Mouse (Mus musculus) CD4-positive, CD25-positive, alpha-beta regulatory T cell, adult 4 months (primary cell): ENCODE data around the gene Chd6. TPM values are rescaled to one million over a fixed set of nuclear protein-coding genes. Genes with fewer than 3 reads are reported as not detected.

Experiments
- ATAC-seq: one replicate; pipeline ENCODE4 v1.8.0; 2017
- polyA plus RNA-seq, 2 experiments: library from polyadenylated mRNA; unstranded; fragments of 100-300 nt; shearing (Covaris generic); gene quantifications; one replicate each; pipeline ENCODE4 v1.2.1; 2017

The Chd6 gene
- polyA plus RNA-seq, 2 experiments from 2014 or later, result 43.3 to 45.5 TPM

DNA sequence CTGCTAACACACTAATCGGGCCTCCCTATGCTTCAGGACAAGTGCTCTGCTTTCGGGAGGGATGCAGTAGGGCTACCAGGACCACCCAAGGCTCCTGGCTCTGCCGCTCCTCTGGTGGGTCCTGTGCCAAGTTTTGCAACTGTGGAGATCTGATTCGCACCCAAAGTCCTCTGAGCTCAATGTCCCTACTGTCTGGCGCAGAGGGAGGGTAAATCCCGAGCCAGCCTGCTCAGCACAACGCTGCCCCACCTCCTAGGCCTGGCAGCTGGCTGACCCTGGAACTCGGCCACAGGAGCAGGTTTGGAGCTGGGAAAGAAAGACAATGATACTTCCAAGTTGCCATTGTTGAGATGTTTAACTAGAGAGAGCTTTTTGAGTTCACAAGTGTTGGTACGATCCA, 183.7 kb downstream of the Chd6 start:
- no peak for ATAC-seq

DNA sequence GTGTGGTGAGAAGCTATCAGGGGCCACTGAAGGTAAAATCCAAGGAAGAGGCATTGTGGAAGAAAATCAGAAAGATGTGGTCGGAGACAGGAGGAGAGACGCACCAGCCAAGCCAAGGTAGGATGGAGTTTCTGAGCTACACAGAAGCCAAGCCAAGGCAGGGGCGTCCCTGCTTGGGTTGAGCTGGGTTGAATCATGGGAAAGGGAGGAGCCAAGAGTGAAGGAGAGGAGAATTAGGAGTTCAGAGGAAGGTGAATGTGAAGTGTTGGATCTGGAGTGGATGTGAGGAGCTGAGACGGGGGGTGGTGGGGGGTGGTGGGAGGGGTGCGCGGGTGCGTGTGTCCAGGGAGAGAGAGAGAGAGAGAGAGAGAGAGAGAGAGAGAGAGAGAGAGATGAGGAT, 187.6 kb downstream of the Chd6 start:
- no peak for ATAC-seq

DNA sequence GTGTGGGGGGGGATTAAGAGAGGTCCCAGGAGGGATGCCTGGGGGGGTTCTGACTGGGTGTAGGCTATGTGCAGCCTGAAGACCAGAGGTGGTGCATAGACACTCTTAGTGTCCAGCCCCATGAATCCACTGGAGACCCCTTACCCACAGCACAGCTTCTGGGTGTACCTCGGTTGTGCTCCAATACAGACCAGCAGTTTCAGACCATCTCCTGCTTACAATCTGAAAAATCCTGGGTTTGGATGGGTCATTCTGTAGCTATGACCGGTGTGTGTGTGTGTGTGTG, 190.0 kb downstream of the Chd6 start:
- ATAC-seq, result no peak

DNA sequence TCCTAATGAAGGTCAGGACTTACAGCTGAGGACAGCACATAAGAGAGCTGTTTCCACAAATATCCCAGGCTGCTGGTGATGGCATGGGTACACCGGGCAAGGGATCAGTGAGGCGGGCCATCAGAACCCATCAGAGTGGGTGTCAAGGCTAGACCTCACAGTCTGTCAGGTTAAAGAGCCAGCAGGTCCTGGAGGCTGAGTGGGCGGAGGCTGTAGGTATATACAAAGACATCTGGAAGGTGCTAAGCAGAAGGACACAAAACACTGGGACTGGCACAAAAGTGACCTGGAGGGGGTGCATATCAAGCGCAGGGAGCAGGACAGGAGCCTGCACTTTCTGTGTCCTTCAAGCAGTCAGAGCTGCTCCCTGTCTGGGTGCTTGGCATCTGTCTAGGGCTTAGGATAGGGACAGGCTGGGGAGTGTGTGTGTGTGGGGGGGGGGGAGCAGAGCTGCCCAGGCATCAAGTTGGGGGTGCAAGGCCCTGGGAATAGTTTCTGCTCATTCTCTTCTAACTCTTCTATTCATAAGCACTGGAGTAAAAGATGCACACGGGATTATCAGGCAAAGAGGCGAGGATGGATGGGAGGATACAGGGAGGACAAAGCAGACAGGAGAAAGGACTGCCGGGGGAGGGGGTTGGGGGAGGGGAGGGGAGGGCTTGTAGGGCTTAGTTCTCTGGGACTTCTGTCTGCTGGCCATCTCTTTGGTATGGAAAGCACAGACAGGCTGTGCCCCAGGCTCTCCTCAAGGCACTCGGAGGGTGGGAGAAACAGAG, 190.5 kb downstream of the Chd6 start:
- ATAC-seq, result no peak

DNA sequence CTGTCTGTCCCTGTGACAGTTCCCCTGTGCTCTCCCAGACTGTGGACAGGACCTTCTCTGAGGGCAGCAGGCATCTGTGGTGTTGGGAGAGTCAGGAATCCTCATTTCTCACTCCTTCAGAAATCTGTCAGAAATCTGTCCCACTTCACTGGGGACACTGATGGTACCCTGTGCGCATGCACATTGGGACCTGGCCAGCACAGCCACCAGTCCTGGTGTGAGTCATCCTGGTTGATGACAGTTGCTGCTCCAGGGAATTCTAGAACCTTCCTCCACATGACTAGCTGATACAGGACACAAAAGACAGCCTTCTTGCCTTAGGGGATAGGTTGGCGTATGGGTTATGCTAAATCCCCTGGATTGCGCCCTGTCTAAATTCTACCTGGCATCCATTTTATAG, 191.6 kb downstream of the Chd6 start:
- no peak for ATAC-seq

DNA sequence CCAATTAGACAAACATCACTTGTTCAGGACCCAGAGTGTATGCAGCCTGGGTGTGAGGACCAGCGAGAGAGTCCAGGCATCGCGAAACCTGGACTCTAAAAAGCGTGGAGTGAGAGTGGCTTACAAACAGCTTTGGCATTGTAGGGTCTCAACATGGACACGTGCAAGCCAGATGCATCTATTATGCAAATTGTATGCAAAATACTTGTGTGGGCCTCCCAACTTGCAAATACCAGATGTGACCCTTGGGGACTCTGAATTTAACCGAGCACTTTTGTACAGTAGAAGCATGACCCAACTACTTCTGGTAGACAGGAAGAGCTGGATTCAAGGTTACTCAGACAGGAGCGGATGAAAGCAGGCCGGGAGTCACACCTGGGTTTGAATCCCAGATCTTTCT, 192.2 kb downstream of the Chd6 start:
- ATAC-seq, result no peak

DNA sequence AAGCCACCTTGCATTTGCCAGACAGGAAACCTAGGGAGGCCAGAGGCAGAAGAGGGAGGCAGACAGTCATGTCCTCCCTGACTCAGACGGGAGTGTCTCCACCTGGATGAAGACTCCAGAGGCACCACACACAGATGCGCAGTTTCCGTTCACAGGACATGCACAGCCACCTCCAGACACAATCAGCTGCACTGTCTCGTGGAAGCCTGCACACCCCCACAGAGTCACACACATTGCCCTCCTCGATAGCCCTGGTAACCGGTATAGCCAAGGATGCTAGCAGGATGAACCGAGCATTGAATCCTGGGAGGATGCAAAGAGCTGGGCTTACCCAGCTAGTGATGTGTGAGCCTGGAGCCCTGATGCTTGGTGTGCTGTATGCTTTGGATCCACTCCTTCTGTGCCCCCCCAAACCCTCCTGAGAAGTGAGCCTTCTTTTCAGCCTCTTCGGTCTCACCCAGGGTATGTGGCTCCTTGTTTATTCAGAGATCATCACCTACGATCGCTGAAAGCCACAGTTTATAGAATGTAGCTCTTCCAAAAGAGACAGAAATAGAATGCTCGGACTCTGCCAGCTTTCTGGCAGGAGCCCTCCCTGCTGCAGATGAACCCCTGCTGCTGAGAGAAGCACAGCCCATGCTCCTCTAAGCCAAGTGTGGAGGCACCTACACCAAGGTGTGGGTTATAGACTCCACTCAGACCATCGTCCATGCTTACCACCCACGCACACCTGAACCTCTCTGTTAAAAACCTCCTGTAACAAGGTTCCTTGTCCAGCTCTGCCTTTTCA, 192.9 kb downstream of the Chd6 start:
- ATAC-seq, result no peak

DNA sequence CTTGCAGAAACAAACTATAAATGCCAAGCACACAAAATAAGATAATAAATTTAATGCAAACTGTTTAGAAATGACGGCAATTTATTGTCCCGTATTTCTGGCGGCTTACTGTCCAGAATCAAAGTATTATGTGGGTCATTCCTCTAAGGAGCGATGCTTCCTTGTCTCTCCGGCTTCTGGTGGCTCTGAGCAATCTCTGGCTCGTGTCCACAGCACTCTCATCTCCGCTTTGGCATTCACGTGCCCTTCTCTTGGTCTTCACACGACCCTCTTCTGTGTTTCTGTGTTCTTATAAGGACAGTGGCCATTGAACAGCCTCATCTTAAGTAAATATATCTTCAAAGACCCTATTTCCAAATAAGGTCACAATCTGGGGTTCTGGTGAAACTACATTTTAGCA, 194.2 kb downstream of the Chd6 start:
- no peak for ATAC-seq

DNA sequence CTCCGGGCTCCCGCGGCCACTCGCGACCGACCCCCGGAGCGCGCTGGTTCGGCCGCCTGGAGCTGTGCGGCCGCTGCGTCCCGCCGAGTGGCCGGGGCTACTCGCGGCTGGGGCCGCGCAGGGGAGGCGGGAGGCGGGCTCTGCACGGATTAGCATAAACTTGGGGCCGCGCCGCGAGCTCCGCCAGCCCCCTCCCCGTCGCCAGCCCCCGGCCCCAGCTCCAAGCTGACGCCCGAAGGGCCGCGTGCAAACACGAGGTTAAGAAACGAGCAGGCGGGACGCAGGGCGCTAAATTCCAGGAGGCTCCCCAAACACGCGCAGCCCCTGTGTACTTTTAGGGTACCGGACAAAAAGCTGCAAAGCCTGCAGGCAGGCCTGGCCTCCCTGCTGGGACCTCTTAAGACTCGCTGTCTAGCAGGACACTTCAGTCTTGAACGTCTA, 196.6 kb downstream of the Chd6 start, which contains the start of gene Emilin3:
Gene Emilin3 (minus strand): TSS at position 98 of the 441 bp plus-strand sequence.
- no peak for ATAC-seq

DNA sequence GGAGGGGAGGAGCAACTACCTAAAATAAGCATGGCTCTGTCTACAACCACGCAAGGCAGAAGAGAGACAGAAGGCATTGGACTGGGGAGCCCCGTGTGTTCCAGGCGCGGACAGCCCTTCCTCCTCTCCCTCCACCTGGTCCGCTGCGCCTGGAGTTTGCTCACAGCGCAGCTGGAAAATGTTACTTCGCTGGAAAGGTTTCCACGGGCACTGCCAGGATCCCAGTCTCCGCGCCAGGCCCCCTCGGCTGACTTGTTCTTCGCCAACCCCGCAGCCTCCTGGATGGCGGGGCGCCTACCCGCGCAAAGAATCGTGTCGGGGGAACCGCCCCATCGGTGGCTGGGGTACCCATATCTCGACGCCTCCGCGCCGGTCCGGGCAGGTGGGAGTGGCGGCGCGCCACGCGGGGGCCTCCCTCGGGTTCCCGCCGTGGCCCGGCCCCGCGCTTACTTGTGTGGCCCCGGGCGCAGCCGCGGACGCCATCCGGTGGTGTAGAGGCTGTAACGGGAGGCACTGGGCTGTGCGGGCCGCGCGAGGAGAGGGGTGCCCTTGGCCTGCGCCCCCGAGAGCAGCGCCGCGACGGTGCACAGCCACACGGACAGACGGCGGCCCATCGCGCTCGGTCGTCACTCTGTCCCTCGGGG, 197.2 kb downstream of the Chd6 start:
- ATAC-seq, result no peak

DNA sequence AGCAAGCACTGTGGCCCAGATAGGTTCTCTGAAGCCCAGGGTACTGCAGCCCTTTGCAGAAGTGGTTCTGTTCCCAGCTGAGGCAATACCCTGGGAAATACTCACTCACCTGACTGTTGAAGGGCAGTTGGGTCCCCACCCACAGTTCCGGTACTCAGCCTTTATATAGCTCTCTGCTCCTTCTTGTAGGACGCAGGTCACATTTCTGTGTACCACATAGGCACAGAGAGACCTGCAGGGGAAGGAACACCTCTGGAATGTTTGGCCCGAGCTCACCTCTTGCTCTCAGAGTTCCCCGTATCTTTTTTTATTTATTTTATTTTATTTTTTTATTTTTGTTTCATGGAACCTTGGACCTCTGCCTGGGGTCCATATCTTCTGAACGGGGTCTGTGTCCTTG, 198.2 kb downstream of the Chd6 start:
- ATAC-seq, result no peak

DNA sequence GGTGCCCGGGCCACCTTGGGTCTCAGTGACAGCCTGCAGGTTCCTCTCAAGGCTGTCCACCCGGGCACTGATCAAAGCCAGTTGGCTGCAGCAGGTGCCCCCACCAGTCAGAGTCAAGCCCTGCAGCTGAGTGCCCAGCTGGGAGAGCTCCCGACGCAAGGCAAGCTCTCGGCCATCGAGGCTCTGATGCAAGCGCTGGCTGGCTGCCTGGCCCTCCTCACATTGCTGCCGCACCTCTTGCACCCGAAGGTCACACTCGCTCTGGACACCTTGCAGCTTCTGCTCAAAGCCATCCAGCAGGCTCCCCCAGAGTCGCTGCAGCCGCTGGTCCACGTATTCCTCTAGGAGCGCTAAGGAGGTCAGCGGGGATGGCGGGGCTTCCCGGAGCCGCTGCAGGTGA, 200.3 kb downstream of the Chd6 start:
- no peak for ATAC-seq

DNA sequence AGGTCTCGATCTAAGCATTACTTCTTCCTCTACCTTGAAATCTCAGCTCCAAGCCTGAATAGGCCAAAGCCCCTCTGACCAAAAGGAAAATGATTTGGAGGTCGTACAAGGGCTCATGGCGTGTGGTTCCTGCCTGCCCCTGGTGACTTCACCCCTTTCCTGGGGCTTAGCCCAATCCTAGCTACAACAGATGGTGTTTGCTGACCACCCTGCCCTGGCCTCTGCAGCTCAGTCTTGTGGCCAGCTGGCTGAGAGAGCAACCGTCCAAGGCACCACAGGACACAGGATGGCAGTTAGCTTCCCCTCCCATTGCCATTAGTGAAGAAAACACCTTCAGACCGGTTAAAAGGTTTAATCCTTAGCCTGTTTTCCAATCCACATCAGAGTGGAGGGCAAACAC, 202.8 kb downstream of the Chd6 start:
- no peak for ATAC-seq

DNA sequence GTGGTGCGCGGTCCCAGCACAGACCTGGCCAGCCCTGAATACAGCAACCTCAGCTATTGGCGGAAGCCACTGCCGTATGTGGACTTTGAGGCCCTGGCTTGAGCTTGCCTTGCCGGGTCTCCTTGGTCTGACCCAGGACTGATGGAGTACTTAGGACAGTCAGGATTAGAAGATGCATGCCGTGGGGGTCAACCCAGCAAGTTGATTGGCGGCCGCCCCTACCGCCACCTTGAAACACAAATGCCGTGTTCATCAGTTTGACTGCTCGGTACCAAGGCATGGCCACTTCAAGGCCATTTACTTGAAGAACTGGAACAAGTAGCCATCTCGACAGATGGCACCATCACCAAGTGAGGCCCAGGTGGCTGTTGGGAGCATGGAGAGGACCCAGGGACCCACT, 203.6 kb downstream of the Chd6 start:
- no peak for ATAC-seq

DNA sequence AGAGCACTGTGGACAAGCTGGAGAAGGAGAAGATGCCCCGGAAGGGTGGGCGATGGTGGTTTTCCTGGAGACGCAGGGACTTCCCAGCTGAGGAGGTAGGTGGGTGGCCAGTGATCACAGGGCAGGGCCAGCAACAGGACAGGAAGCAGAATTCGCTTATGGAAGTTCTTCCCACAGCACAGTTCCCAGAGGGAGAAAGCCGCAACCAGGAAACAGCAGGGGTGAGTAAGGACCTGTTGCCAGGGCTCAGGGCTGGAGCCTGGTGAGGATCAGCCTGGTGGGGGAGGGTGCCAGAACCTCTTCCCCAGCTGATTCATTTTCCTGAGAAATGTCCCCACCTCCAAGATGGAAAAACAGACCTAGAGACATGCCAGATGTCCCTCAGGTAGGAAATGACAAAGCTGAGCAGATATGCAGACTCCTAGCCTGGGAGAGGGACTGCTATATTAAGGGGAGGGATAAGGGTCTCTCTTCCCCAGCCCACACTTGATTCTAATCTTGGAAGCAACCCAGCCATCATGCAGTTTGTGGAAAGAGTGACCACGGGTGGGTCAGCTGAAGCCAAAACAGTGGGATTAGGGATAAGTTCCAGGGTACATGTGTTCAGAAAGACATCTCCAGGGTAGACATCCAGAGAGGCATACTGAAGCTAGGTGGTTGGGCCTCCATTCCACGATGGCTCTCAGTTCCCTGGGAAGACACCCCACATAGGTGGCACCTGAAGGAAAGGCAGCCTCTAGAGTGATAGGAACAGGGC, 207.0 kb downstream of the Chd6 start:
- ATAC-seq, result no peak

Other genes starting within 250 kb of the Chd6 start
- gene Zhx3, start 236.1 kb downstream of the Chd6 start, polyA plus RNA-seq, result 10 to 100 TPM in 1 of 2 experiments, 1 to 10 TPM in 1; 8.3 to 11.5 TPM
- gene Lpin3, start 228.4 kb downstream of the Chd6 start, polyA plus RNA-seq, result 1 to 10 TPM in 1 of 2 experiments, under 1 TPM in 1; 0.55 to 1.4 TPM
- not detected for gene Emilin3, start 196.7 kb downstream of the Chd6 start, polyA plus RNA-seq